Mouse (Mus musculus) embryonic fibroblast, embryonic 13.5 days (primary cell): Measurements from ENCODE around the gene Cntnap2.

ENCODE experiments used
- CTCF ChIP-seq: IDR thresholded peaks from 2 replicates; pipeline ENCODE4 v1.5.1; 2011; ENCODE audit warnings: mild to moderate bottlenecking, control low read depth, low read length, moderate library complexity, borderline replicate concordance; ENCODE audit not compliant: insufficient read depth
- POLR2A ChIP-seq: IDR thresholded peaks from 2 replicates; pipeline ENCODE4 v1.6.1; 2011; ENCODE audit warnings: low read depth, mild to moderate bottlenecking, control low read depth, low read length, moderate library complexity

DNA sequence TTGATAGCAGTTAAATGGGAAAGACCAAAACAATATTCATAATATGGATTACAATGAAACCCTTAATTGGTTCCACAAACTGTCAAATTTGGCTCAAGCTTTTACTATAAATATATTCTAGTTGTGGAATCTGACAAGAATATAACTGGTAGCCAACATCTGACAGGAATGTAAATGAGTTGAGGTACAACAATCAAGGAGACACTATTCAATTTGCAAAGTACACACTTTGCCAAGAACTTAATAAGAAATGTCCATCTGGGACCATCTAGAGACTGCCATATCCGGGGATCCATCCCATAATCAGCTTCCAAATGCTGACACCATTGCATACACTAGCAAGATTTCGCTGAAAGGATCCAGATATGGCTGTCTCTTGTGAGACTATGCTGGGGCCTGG is 1850.0 kb downstream of the Cntnap2 start:
- TF ChIP-seq CTCF: no peak
- TF ChIP-seq POLR2A: no peak
